Mouse (Mus musculus): ENCODE results near the gene Ino80e.

- TF ChIP-seq CTCF (IDR thresholded peaks at IDR 0.05; ENCODE audit: low read depth) (no peak), EP300 (IDR thresholded peaks at IDR 0.05; ENCODE audit: low read depth) (no peak)
These were observed 1.2 kb downstream of the Ino80e start for GRCm38 (mm10) chr7:126860987-126861386.
